Mouse (Mus musculus) cerebellum, adult 9-11 months (tissue): ENCODE measurements around the gene Slc43a2.

ENCODE experiments used
- DNase-seq: peaks from one replicate; pipeline ENCODE4 v3.0.0; 2022

The Slc43a2 gene

GRCm38 (mm10) chr11:75531469-75532242, at the start of gene Slc43a2:
TSS of gene Slc43a2 (plus strand) at chr11:75531694.
- DNase-seq = peak; percentile 98

DNA sequence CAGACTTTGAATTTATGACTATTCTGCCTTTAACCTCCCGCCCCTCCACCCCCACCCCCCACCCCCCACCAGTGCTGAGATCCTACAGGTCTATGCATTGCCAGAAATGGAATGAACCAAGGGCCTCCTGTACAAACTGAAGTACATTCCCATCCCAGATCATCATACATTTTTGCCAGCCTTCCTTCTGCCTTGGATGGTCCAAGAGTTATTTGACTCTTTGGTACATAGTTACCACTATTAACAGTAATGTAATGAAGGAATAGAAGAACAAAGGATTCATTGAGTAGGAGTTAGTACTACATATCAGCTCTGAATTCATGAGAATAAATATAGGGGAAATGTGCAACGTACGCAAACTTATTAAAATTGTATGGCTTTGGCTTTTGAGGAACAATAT, 45.3 kb upstream of the Slc43a2 start:
- no peak for DNase-seq

- peak; percentile 97 for DNase-seq
Observed at GRCm38 (mm10) chr11:75486601-75487285, 44.8 kb upstream of the Slc43a2 start, which contains the start of gene Prpf8. TSS of gene Prpf8 (plus strand) at chr11:75486816.

DNA sequence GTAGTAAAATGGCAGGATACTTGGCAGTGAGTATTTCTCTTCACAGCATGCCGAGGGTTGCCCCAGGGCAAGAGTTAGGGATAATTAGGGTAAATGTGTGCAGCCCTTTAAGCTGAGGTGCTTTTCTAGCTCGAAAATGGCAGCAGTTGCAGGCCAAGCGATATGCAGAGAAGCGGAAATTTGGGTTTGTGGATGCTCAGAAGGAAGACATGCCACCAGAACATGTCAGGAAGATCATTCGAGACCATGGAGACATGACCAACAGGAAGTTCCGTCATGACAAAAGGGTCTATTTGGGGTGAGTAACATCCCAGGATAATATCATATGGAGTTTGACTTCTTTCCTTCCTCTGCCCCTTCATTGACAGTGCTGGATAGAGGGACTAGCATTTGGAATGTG, 44.0 kb upstream of the Slc43a2 start:
- no peak for DNase-seq

DNA sequence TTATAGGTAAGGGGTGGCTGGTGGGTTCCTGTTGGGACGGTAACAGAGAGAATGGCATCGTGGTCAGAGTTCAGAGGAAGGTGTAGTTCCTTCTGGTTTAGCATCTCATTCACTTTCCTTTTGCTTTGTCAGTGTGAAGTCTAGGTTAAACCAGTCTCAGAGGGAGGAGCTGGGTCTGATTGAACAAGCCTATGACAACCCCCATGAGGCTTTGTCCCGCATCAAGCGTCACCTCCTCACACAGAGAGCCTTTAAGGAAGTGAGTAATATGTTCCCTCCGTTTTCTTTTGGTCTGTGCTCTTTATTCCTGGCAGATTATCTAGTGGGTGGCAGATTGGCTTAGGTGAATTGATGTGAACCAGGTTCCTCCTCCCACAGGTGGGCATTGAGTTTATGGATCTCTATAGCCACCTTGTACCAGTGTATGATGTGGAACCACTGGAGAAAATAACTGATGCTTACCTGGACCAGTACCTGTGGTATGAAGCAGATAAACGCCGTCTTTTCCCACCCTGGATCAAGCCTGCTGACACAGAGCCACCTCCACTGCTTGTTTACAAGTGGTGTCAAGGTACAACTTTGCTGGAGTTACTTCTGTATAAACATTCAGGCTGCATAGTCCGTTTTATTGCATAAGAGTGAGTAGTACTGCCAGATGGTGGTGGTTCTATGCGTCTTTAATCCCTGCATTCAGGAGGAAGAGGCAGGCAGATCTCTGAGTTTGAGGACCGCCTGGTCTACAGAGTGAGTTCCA, 37.0 kb upstream of the Slc43a2 start:
- DNase-seq = no peak

- no peak for DNase-seq
Observed at GRCm38 (mm10) chr11:75498126-75498525, 33.4 kb upstream of the Slc43a2 start.

GRCm38 (mm10) chr11:75508162-75508561, 23.3 kb upstream of the Slc43a2 start:
- DNase-seq = peak; percentile 22

DNA sequence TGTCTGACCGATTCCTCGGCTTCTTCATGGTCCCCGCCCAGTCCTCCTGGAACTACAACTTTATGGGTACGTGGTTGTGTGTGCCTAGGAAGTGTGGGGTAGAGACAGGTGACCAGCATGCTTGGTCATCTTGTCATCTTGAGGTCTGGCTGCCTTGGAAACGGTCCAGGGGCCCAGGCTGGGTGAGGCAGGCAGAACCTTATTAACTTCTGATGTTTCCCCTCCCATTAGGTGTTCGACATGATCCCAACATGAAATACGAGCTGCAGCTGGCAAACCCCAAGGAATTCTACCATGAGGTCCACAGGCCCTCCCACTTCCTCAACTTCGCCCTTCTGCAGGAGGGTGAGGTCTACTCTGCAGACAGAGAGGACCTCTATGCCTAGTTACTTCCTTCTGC, 22.6 kb upstream of the Slc43a2 start:
- peak; percentile 43 for DNase-seq

GRCm38 (mm10) chr11:75509741-75510626, 21.5 kb upstream of the Slc43a2 start, which contains the start of gene Rilp:
TSS of gene Rilp (plus strand) at chr11:75510094.
- DNase-seq = peak; percentile 70

DNA sequence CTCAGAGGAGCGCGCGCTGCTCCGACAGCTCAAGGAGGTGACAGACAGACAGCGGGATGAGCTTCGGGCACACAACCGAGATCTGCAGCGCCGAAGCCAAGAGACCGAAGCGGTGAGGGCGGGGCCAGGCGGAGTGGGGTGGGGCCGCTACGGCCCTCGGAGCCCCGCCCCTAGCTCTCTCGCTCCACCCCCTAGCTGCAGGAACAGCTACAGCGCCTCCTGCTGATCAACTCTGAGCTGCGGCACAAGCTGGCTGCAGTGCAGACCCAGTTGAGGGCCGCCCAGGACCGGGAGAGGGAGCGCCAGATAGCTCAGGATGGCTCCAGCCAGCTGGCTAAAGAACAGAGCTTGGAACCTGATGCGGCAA, 20.9 kb upstream of the Slc43a2 start:
- peak; percentile 93 for DNase-seq

GRCm38 (mm10) chr11:75511213-75511612, 20.3 kb upstream of the Slc43a2 start:
- peak; percentile 68 for DNase-seq

GRCm38 (mm10) chr11:75512301-75513018, 19.0 kb upstream of the Slc43a2 start:
- DNase-seq = no peak

- peak; percentile 26 for DNase-seq
Observed at GRCm38 (mm10) chr11:75513336-75513735, 18.2 kb upstream of the Slc43a2 start, which contains the start of gene Scarf1. TSS of gene Scarf1 (plus strand) at chr11:75513540.

DNA sequence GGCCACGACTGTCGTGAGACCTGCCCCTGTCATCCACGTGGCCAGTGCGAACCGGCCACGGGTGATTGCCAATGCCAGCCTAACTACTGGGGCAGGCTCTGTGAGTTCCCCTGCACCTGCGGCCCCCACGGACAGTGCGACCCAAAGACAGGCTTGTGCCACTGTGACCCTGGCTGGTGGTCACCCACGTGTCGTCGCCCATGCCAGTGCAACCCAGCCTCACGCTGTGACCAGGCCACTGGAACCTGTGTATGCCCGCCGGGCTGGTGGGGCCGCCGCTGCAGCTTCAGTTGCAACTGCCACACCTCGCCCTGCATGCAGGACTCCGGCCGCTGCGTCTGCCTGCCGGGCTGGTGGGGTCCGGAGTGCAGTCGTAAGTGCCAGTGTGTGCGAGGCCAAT, 16.3 kb upstream of the Slc43a2 start:
- DNase-seq = peak; percentile 32

- peak; percentile 16 for DNase-seq
Observed at GRCm38 (mm10) chr11:75519834-75520633, 11.5 kb upstream of the Slc43a2 start.

DNA sequence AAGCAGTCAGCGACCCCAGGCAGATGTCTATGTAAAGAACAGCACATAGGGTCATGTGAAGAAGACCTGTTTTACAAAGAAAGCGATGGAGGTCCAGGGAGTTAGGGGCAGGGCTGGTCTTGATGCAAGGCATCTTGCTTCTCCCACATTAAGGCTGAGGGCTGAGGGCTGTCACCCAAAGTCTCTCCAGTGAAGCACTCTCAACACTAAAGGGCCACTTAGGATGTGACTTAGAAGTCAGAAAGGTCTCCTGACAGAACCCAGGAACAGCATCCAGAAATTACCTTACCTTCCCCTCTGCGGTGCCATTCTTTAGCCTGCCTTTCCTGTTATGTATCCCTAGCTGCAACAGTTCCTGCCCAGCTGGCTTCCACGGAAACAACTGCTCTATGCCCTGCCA, 9.9 kb upstream of the Slc43a2 start:
- DNase-seq = no peak

- no peak for DNase-seq
Observed at GRCm38 (mm10) chr11:75522793-75523192, 8.7 kb upstream of the Slc43a2 start.

- DNase-seq = peak; percentile 81
Observed at GRCm38 (mm10) chr11:75525531-75526125, 5.9 kb upstream of the Slc43a2 start.

- no peak for DNase-seq
Observed at GRCm38 (mm10) chr11:75526943-75527342, 4.6 kb upstream of the Slc43a2 start.

- DNase-seq = no peak
Observed at GRCm38 (mm10) chr11:75529771-75530170, 1.7 kb upstream of the Slc43a2 start.
